Mouse (Mus musculus) liver, embryonic 14.5 days (tissue): ENCODE measurements around the gene Ssbp3. TPM values are rescaled to one million over a fixed set of nuclear protein-coding genes. Genes with fewer than 3 reads are reported as not detected.

ENCODE experiments used
- ATAC-seq: fragments of 200-750 bp; cut with Nextera tagmentation; 2 replicates; pipeline ENCODE4 v1.8.0; 2017; ENCODE audit warnings: moderate number of reproducible peaks, mild to moderate bottlenecking, moderate library complexity; ENCODE audit not compliant: insufficient read depth
- DNase-seq, 3 experiments: peaks; one replicate each; pipeline ENCODE4 v3.0.0-alpha.2; 2012 to 2013; ENCODE audit warnings: low read depth in 3 of 3, low spot score in 3 of 3
- H3K27ac ChIP-seq: fragments of 300-500 bp; sonication (generic); 2 replicates; pipeline ENCODE4 v1.5.1; 2014; ENCODE audit warnings: moderate library complexity, mild to moderate bottlenecking, control low read depth, inconsistent platforms
- H3K27me3 ChIP-seq: fragments of 300-500 bp; sonication (generic); 2 replicates; pipeline ENCODE4 v1.6.1; 2014; ENCODE audit warnings: mild to moderate bottlenecking, low read length, moderate library complexity; ENCODE audit not compliant: control insufficient read depth, insufficient read depth
- H3K36me3 ChIP-seq: fragments of 300-500 bp; sonication (generic); replicated peaks from 2 replicates; pipeline ENCODE4 v1.6.1; 2014; ENCODE audit warnings: low read depth; ENCODE audit not compliant: control insufficient read depth, insufficient read depth
- H3K4me1 ChIP-seq, 2 experiments: fragments of 200-500 bp in 1 of 2; fragments of 300-500 bp in 1 of 2; sonication (generic) in 1 of 2; replicated peaks; 2 replicates each; pipeline ENCODE4 v1.6.1; 2012 to 2014; ENCODE audit warnings: antibody characterized with exemption in 1 of 2, inconsistent platforms in 1 of 2, low read length in 1 of 2; ENCODE audit not compliant: control insufficient read depth in 2 of 2, insufficient read depth in 2 of 2
- H3K4me2 ChIP-seq: fragments of 300-500 bp; sonication (generic); 2 replicates; pipeline ENCODE4 v1.6.1; 2014; ENCODE audit warnings: low read depth, mild to moderate bottlenecking, control low read depth, moderate library complexity
- H3K4me3 ChIP-seq, 2 experiments: fragments of 200-500 bp in 1 of 2; fragments of 300-500 bp in 1 of 2; sonication (generic) in 1 of 2; 2 replicates each; pipeline ENCODE4 v1.5.1; 2012 to 2014; ENCODE audit warnings: low read depth in 2 of 2, low read length in 2 of 2, mild to moderate bottlenecking in 2 of 2, control low read depth in 1 of 2, inconsistent platforms in 1 of 2, moderate library complexity in 1 of 2; ENCODE audit not compliant: insufficient read depth in 1 of 2
- H3K9ac ChIP-seq: fragments of 300-500 bp; sonication (generic); replicated peaks from 2 replicates; pipeline ENCODE4 v1.6.1; 2014; ENCODE audit warnings: mild to moderate bottlenecking, control low read depth, moderate library complexity
- H3K9me3 ChIP-seq: fragments of 300-500 bp; sonication (generic); 2 replicates; pipeline ENCODE4 v1.6.1; 2016; ENCODE audit warnings: low read length, mixed read lengths; ENCODE audit not compliant: control insufficient read depth
- CTCF ChIP-seq: IDR thresholded peaks from 2 replicates; pipeline ENCODE4 v1.5.1; 2016; ENCODE audit warnings: antibody characterized with exemption, low read depth, control low read depth
- EP300 ChIP-seq: IDR thresholded peaks from 2 replicates; pipeline ENCODE4 v1.6.1; 2016; ENCODE audit warnings: antibody characterized with exemption, low read depth
- WGBS: fragments of 180-500 bp; shearing (Covaris S2); extraction: QIAGEN DNeasy Blood & Tissue Kit; methylation state at CpG from one replicate; pipeline ENCODE4 v1.1.7; 2014; ENCODE audit not compliant: insufficient replicate concordance; 5-methylcytosine and 5-hydroxymethylcytosine counted together
- polyA plus RNA-seq, 2 experiments: library from polyadenylated mRNA; depleted of rRNA in 1 of 2; stranded (reverse) in 1 of 2; unstranded in 1 of 2; fragments of >200 nt; fragmentation: Nextera tagmentation in 1 of 2; extraction: Ambion mirVana in 1 of 2; gene quantifications; 2 replicates each; pipeline versions ENCODE4 v1.2.1 to v1.2.3; 2012 to 2014

Gene Ssbp3
- polyA plus RNA-seq, 2 experiments: 33.0 to 52.1 TPM

- Histone ChIP-seq H3K27me3 (no peaks in the 10 kb centered on the region), H3K9me3 (no peaks in the 10 kb centered on the region), H3K4me1 (no peaks in the 10 kb centered on the region), H3K9ac (no peak overlapping the region), H3K36me3 (peaks cover 51% of the 10 kb centered on the region), H3K27ac (no peak overlapping the region), H3K4me2 (no peak overlapping the region), H3K4me3 (no peak overlapping the region)
- ATAC-seq (no peak), DNase-seq (no peak)
- TF ChIP-seq EP300: no peak
- 0 out of 2 replicates have a peak, but pooled peaks have one; percentile 16 for TF ChIP-seq CTCF
- WGBS: 90% methylated on average over 2 of the region's 2 CpGs
Observed at GRCm38 (mm10) chr4:107036985-107037384, 126.5 kb downstream of the Ssbp3 start.

- Histone ChIP-seq H3K4me1 (no peaks in the 10 kb centered on the region), H3K9ac (no peak overlapping the region), H3K4me3 (no peak overlapping the region), H3K4me2 (no peak overlapping the region), H3K27ac (no peak overlapping the region), H3K27me3 (no peaks in the 10 kb centered on the region), H3K36me3 (peaks cover 50% of the 10 kb centered on the region), H3K9me3 (no peaks in the 10 kb centered on the region)
- ATAC-seq (no peak), DNase-seq (no peak)
- TF ChIP-seq CTCF (no peak), EP300 (no peak)
- WGBS: 84% methylated on average over 4 of the region's 4 CpGs
Observed at GRCm38 (mm10) chr4:107038303-107038702, 127.8 kb downstream of the Ssbp3 start.

DNA sequence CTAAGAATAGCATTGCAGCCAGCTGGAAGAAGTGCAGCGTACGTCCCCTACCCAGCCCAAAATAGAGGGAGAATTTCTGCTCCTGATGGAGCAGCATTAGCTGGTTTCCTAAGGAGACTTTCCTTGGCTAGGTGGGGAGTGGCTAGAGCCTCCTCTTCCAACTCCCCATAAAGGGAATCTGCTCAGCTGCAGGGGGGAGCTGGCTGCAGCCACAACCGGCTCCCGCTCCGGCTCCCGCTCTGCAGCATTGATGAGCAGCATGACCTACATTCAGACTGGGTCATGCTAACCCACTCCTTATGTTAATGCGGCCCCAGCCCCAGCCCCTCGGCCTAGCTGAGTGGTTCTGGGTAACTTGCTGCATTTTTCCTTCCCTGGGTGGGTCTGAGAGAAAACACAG lies 128.8 kb downstream of the Ssbp3 start:
- Histone ChIP-seq H3K27ac (no peak overlapping the region), H3K4me1 (no peaks in the 10 kb centered on the region), H3K4me2 (no peak overlapping the region), H3K36me3 (peaks cover 49% of the 10 kb centered on the region), H3K9ac (no peak overlapping the region), H3K27me3 (no peaks in the 10 kb centered on the region), H3K9me3 (no peaks in the 10 kb centered on the region), H3K4me3 (no peak overlapping the region)
- 86% methylated on average over 8 of the region's 8 CpGs for WGBS
- TF ChIP-seq EP300 (no peak), CTCF (no peak)
- DNase-seq (no peak), ATAC-seq (no peak)

DNA sequence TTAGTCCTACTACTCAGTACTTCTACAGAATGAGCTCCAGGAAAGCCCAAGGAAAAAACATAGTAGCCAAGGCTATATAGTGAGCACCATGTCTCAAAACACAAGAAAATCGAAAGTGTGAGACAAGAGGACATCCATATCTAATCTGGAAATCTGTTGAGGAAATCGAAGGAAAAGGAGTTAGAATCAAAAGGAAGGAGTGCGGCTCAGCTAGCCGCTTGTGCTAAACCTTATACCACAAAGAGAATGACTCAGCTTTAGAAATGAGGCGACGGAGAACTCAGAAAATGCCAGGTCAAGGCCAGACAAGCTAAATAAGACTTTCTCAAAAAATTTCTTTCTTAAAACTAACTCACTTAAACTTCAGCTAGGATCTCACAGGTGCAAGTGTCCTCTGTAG lies 131.8 kb downstream of the Ssbp3 start:
- Histone ChIP-seq H3K4me1 (no peaks in the 10 kb centered on the region), H3K9me3 (no peaks in the 10 kb centered on the region), H3K27ac (no peak overlapping the region), H3K4me3 (no peak overlapping the region), H3K36me3 (peaks cover 57% of the 10 kb centered on the region), H3K27me3 (no peaks in the 10 kb centered on the region), H3K4me2 (no peak overlapping the region), H3K9ac (no peak overlapping the region)
- 63% methylated on average over 6 of the region's 6 CpGs for WGBS
- DNase-seq: no peak
- TF ChIP-seq EP300 (no peak), CTCF (no peak)
- ATAC-seq: no peak

- Histone ChIP-seq H3K4me3 (no peak overlapping the region), H3K4me2 (no peak overlapping the region), H3K27ac (no peak overlapping the region), H3K36me3 (peaks cover 50% of the 10 kb centered on the region), H3K4me1 (no peaks in the 10 kb centered on the region), H3K27me3 (no peaks in the 10 kb centered on the region), H3K9me3 (no peaks in the 10 kb centered on the region), H3K9ac (no peak overlapping the region)
- DNase-seq (no peak), ATAC-seq (no peak)
- WGBS: 90% methylated on average over 13 of the region's 13 CpGs
- TF ChIP-seq CTCF (no peak), EP300 (no peak)
Observed at GRCm38 (mm10) chr4:107045188-107045587, 134.7 kb downstream of the Ssbp3 start.

DNA sequence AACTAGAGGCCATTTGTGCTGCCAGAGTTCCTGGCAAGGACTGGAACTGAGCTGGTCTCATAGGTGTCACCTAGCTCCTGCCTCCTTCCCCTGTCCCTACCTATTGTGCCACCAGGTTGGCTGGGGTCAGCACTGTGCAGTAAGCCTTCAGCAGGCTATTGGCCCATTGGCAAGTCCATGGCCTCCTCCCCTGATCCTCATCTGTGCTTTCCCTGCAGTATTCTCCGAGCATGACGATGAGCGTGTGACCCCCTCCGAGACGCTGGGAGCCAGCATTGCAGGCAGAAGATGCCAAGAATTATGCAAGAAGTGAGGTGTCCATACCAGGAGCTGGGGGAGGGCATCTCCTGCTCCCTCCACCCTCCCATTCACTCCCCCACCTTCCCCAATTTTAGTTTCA lies 137.3 kb downstream of the Ssbp3 start:
- no peak overlapping the region for H3K27ac ChIP-seq
- peaks cover 35% of the 10 kb centered on the region for H3K36me3 ChIP-seq
- no peaks in the 10 kb centered on the region for H3K4me1 ChIP-seq
- H3K4me3 ChIP-seq: no peak overlapping the region
- no peak for TF ChIP-seq CTCF
- no peak for TF ChIP-seq EP300
- ATAC-seq: no peak
- H3K27me3 ChIP-seq: no peaks in the 10 kb centered on the region
- H3K9ac ChIP-seq: no peak overlapping the region
- 92% methylated on average over 5 of the region's 5 CpGs for WGBS
- H3K4me2 ChIP-seq: no peak overlapping the region
- no peaks in the 10 kb centered on the region for H3K9me3 ChIP-seq
- no peak for DNase-seq
